Mouse (Mus musculus) Patski (cell line): ENCODE data around the gene Slc24a2. TPM values are rescaled to one million over a fixed set of nuclear protein-coding genes. Genes with fewer than 3 reads are reported as not detected.

Source experiments
- ATAC-seq: fragments of 100-300 bp; one replicate; pipeline ENCODE4 v1.8.0; 2021
- CTCF ChIA-PET: fragments of 350-600 bp; sonication (Branson Sonifier 250); formaldehyde crosslinking; loops from one replicate; lab custom pipeline; 2022; ENCODE audit warnings: inconsistent platforms; lab: Charles Lee
- POLR2A ChIA-PET: fragments of 350-600 bp; sonication (Branson Sonifier 250); formaldehyde crosslinking; loops from one replicate; lab custom pipeline; 2022; ENCODE audit warnings: antibody characterized with exemption, inconsistent platforms; lab: Charles Lee
- DNase-seq: peaks from one replicate; pipeline ENCODE4 v3.0.0-alpha.2; 2011; ENCODE audit warnings: low read depth, low spot score
- H3K27me3 ChIP-seq: fragments of 371-371 bp; one replicate; pipeline ENCODE4 v1.5.1; 2021
- CTCF ChIP-seq: fragments of 100-300 bp; IDR thresholded peaks from one replicate; pipeline ENCODE4 v1.5.1; 2021
- in situ Hi-C: fragments of 300-500 bp; cut with MboI; formaldehyde crosslinking; loops from 3 replicates; pipeline ENCODE4 v1.11.1; 2018; ENCODE audit warnings: low pct_unique_long_range_greater_than_20kb, mixed read lengths
- polyA plus RNA-seq: library from polyadenylated mRNA; unstranded; gene quantifications from one replicate; pipeline ENCODE4 v1.2.3, GENCODE M21; 2021

Gene Slc24a2
- polyA plus RNA-seq, 1 experiment from 2014 or later, result not detected

DNA sequence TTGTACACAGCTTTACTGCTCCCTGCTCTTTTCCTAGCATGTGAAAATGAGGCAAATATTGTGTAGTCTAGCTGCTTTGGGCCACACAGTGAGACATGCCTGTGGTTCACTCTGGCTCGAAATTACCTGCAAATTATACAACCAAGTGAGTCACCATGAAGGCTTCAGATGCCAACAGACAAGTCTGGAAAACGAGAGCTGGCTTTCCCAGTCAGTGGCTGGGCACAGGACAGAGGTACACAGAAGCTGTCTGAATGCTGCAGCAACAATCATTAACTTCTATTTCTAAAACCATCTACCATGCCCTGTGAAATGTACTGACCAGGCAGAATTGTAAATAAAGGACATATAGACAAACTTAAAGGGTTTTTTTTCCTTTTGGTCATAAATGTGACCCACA lies 151.6 kb downstream of the Slc24a2 start:
- peak; percentile 20 for DNase-seq
- CTCF ChIA-PET, result interaction anchor here (2.0 kb wide), 1 partner anchor 17 kb away, joined by 5 read pairs; no protein-coding TSS in a partner anchor
- H3K27me3 ChIP-seq, result no peaks in the 10 kb centered on the region
- in situ Hi-C loops, result no loop called here
- POLR2A ChIA-PET, result no interaction called here
- TF ChIP-seq CTCF, result no peak
- peak; percentile 39 for ATAC-seq

DNA sequence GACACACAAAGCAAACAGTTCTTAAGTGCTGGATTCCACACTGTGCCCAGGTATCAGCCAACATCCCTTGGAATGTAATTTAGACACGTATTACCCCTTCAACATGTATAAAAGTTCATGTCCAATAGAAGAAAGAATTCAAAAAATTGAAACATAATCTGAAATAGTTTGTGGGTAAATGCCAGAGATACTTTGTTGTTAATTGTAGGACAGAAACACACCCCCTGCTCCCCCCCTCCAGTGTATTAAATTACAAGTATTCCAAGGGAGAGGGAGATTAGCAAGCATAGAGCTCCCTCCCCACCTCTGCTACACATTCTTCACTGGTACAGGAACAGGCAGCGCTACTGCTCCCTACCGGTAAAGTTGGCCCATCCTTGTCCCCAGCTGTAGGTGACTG lies 154.5 kb downstream of the Slc24a2 start:
- H3K27me3 ChIP-seq, result no peaks in the 10 kb centered on the region
- in situ Hi-C loops, result no loop called here
- POLR2A ChIA-PET, result no interaction called here
- CTCF ChIA-PET, result no interaction called here
- ATAC-seq (no peak), DNase-seq (no peak)
- TF ChIP-seq CTCF, result no peak

DNA sequence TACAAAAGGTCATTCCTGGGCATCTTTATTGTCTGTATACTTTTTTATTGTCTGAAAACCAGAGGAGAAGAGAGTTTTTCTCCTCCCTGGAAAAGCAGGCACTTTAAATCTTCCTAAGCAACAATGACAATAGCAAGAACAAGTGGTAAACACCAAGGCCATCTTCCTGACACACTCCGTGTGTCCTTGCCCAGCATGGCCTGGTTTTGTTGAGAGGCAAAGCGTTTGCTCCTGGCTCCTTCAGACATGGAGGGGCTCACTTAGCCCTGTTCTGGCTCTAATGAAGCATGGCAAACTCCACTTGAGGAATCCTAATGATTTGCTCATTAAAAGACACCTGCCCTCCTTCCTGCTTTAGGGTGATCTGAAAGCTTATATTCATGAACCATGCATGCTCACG lies 162.2 kb downstream of the Slc24a2 start:
- TF ChIP-seq CTCF, result no peak
- POLR2A ChIA-PET, result interaction anchor here (0.6 kb wide), 1 partner anchor 39 kb away, joined by 3 read pairs; no protein-coding TSS in a partner anchor
- H3K27me3 ChIP-seq, result no peaks in the 10 kb centered on the region
- DNase-seq, result no peak
- CTCF ChIA-PET, result interaction anchor here (0.8 kb wide), 1 partner anchor 42 kb away, joined by 3 read pairs; no protein-coding TSS in a partner anchor
- in situ Hi-C loops, result no loop called here
- no peak for ATAC-seq

DNA sequence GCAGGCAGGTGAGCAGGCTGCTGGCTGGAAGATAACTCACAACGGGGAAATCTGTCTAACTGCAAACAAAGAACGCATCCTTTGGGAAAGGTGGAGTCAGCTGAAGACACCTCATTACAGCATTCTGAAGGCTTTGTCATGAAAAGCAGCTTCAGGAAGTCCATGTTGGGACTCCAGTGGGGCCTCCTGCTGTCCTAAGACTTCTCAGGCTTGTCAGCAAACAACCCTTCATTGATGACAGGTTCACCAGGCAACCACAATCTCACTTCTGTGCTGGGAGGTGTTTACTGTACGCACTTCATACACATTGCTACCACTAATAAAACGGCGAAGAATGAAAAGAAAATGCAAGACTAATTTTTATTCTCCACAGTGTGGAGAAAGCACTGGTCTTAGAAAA lies 165.1 kb downstream of the Slc24a2 start:
- DNase-seq (no peak), ATAC-seq (no peak)
- in situ Hi-C loops, result no loop called here
- TF ChIP-seq CTCF, result no peak
- POLR2A ChIA-PET, result no interaction called here
- H3K27me3 ChIP-seq, result no peaks in the 10 kb centered on the region
- CTCF ChIA-PET, result no interaction called here

DNA sequence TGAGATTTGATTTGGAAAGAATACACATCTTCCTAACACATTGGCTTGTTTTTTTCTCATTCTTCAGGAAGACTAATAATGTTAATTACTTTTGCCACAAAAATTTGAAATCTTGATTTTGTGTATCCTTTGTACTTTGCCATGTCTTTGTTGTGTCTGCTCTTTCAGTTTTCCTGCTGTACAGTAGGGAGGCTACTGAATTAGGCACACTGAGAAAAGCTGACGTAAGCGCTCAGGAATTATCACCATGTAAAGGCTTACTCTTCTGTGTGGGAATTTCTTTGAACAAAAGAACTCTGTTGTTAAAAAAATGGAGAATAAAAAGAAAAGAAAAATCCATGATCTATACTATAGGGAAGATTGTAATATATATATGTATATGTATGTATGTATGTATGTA lies 165.7 kb downstream of the Slc24a2 start:
- ChIA-PET CTCF (no interaction called here), POLR2A (no interaction called here)
- DNase-seq (no peak), ATAC-seq (no peak)
- no peaks in the 10 kb centered on the region for H3K27me3 ChIP-seq
- no peak for TF ChIP-seq CTCF
- in situ Hi-C loops, result no loop called here

DNA sequence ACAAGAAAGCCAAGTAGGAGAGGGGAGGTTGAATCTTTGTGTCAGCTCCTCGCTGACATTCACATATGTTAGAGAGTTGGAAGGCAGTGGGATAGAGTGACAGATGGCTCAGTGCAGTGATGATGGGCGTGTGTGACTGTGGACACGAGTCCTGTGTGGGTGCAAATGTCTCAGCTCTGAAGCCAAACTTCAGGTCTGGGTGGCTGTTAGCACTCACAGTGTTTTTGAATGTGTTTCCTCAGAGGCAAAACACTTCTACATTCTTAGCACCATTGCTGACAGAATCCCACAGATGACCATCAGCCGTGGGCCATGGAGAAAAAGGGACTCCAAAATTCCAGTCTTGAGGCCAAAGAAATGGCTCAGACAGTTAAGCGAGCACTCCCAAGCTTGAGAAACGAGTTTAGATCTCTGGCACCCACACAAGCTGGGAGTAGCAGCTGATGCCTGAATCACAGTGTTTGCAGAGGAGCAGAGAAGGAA lies 167.5 kb downstream of the Slc24a2 start:
- in situ Hi-C loops, result no loop called here
- ChIA-PET POLR2A (no interaction called here), CTCF (no interaction called here)
- TF ChIP-seq CTCF, result no peak
- DNase-seq (no peak), ATAC-seq (no peak)
- H3K27me3 ChIP-seq, result no peaks in the 10 kb centered on the region

DNA sequence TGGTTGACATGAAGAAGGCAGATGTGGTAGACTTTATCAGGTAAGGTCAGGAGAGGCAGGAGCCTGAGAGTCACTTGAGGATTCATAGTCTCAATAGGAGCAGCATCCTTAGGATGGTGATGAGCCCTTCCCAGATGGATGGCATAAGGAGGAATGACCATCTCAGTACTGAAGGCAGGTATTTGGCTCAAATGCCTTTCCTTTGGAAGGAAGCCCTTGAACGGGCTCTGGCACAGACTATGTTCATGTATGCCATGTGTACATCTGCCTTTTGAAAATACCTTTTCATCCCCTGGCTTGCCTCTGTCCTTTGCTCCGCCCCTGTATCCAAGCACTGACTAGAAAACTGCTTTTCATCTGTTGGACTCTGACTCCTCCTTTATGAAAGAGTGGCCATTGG lies 168.6 kb downstream of the Slc24a2 start:
- POLR2A ChIA-PET, result no interaction called here
- TF ChIP-seq CTCF, result no peak
- in situ Hi-C loops, result no loop called here
- ATAC-seq, result no peak
- CTCF ChIA-PET, result no interaction called here
- DNase-seq, result no peak
- H3K27me3 ChIP-seq, result no peaks in the 10 kb centered on the region

DNA sequence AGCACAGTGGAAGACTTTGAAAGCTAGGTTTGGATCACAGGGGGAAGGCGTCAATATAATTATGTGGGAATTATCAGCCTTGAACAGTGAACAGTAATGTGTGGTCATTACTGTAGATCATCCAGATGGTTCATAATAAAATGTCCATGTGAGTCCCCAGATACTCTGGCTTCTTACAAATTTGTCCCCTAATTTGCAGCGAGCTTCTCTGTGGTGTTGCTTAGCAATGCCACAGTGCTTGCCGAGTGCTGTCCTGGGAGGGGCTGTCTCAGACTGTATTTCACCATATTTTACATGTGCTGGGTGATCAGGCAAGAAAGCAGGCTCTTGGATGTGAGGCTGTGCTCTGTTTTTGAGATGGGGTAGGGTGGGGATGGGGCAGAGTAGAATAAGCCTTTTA lies 172.7 kb downstream of the Slc24a2 start:
- H3K27me3 ChIP-seq, result no peaks in the 10 kb centered on the region
- ATAC-seq, result no peak
- TF ChIP-seq CTCF, result no peak
- in situ Hi-C loops, result no loop called here
- POLR2A ChIA-PET, result no interaction called here
- CTCF ChIA-PET, result no interaction called here
- DNase-seq, result no peak

DNA sequence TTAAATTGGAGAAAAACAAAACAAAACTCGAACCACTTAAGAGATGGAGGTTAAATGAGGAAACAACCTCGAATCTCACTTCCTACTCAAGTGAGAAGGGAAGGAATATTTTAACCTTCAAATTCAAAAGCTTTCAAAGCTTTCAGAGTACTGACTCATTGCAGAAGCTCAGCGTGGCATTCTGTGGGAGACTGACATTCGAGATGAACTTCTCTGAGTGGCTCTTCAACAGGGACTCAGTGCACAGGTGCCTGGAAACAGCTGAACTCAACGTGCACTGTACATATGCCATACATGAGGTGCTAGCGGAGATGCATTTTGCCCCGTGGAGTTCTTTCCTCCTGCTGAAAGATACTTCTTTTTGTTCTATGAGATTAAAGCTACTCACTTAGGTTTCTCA lies 174.5 kb downstream of the Slc24a2 start:
- ChIA-PET POLR2A (interaction anchor here (0.7 kb wide), 1 partner anchor 61 kb away, joined by 4 read pairs; no protein-coding TSS in a partner anchor), CTCF (no interaction called here)
- DNase-seq (no peak), ATAC-seq (no peak)
- no peak for TF ChIP-seq CTCF
- no peaks in the 10 kb centered on the region for H3K27me3 ChIP-seq
- in situ Hi-C loops, result no loop called here

DNA sequence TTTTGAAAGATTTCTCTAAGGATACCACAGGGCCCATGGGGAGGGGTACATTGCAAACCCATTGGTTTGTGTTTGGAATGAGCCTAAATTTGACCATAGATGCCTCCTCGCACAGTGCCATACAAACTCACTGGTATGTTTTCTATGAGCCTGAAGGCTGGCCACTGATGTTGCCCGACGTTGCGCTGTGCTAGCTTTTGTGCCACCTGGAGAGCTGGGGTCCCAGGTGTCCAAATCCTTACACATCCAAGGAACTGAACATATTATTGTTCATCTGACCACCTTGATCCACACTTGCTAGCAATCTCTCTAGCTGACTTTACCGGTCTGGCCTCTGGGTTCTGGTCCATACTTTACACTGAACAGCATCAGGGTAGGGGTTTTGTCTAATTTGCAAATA lies 177.4 kb downstream of the Slc24a2 start:
- TF ChIP-seq CTCF, result no peak
- ATAC-seq (no peak), DNase-seq (no peak)
- in situ Hi-C loops, result no loop called here
- ChIA-PET POLR2A (no interaction called here), CTCF (no interaction called here)
- H3K27me3 ChIP-seq, result peaks cover 3% of the 10 kb centered on the region

DNA sequence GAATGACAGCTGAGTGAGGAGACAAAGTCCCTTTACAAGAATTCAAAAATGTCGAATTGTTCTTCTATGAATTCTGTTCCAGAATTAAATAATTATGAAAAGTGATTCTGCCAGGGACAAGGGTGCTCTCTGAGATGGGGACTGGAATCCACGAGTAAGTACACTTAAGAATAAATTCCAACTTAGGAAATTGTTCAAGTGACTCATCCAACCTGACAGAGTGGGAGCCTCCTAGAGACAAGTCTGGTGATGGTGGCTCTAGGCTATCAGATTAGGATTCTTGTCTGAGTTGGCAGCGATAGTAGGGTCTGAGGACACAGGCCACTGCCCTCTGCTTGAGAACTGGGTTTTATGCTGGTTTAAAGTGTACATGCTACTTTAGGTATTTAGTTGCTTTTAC lies 181.2 kb downstream of the Slc24a2 start:
- no peak for TF ChIP-seq CTCF
- no peak for ATAC-seq
- in situ Hi-C loops, result no loop called here
- DNase-seq, result no peak
- peaks cover 3% of the 10 kb centered on the region for H3K27me3 ChIP-seq
- ChIA-PET CTCF (no interaction called here), POLR2A (no interaction called here)

DNA sequence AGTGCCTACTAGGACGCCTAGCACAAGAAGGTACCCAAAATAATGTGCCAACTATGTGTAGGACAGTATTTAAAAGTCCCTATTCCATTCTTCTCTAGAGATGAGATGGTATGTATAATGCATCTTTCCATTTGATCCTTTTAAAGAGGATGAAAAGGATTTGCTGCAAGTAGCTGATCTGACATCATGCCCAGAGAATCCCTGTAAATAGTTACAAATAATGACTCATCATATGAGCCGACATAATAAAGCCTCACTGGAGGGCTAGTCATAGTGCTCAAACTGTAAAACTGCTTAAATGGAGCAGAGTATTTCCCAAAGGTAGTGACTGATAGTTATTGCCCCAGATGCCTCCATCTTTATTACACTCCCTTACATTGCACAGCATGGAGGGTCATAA lies 183.1 kb downstream of the Slc24a2 start:
- CTCF ChIA-PET, result no interaction called here
- POLR2A ChIA-PET, result no interaction called here
- ATAC-seq (no peak), DNase-seq (no peak)
- in situ Hi-C loops, result no loop called here
- TF ChIP-seq CTCF, result no peak
- peaks cover 3% of the 10 kb centered on the region for H3K27me3 ChIP-seq
